8 mouse cellular contexts compared by ENCODE assay signal in genomic region chr8:91966891-91967370, GRCm38 (mm10).
A peak's percentile ranks its signal among the peaks of the same experiment; 100 is the strongest.
DNase-seq lines count a peak whose midpoint lies in the region; ATAC-seq lines count a peak whose summit lies in the region.

No protein-coding gene starts in this region.

- H3K27ac ChIP-seq in intestine, embryonic 15.5 days, result no peak overlapping the region
- H3K27ac ChIP-seq in stomach, embryonic 16.5 days (ENCODE audit: low read length), result no peak overlapping the region

- H3K9ac ChIP-seq in intestine, embryonic 15.5 days, result no peak overlapping the region
- peak overlapping the region; percentile 8; the same call in 1 of the 2 replicates for H3K9ac ChIP-seq in stomach, embryonic 16.5 days (ENCODE audit: low read length)

- no peaks in the 10 kb centered on the region for H3K9me3 ChIP-seq in intestine, embryonic 15.5 days
- H3K9me3 ChIP-seq in stomach, embryonic 16.5 days (replicated peaks; ENCODE audit: control insufficient read depth, low read length), result no peaks in the 10 kb centered on the region

- no peak; the same call in 1 of the 2 replicates for ATAC-seq in intestine, embryonic 15.5 days
- peak; percentile 33; the same call in 1 of the 2 replicates for ATAC-seq in stomach, embryonic 16.5 days (ENCODE audit: insufficient read depth, low FRiP score)

- H3K4me1 ChIP-seq in intestine, embryonic 15.5 days (replicated peaks), result 0 out of 2 replicates have a peak, but pooled peaks cover 8% of the 10 kb centered on the region
- H3K4me1 ChIP-seq in stomach, embryonic 16.5 days (ENCODE audit: control insufficient read depth, insufficient read depth, low read length), result peaks cover 5% of the 10 kb centered on the region; the same call in 1 of the 2 replicates

- 0 out of 2 replicates have a peak overlapping the region, but pooled peaks have one; percentile 7 for H3K4me3 ChIP-seq in intestine, embryonic 15.5 days (replicated peaks)
- H3K4me3 ChIP-seq in stomach, embryonic 16.5 days (replicated peaks; ENCODE audit: low read length), result peak overlapping the region; percentile 14; the same call in 1 of the 2 replicates

- peak; percentile 54 for DNase-seq in ovary, postnatal 36 days (ENCODE audit: low spot score)
- no peak for DNase-seq in ovary, adult 18-20 months (ENCODE audit: low spot score)
- peak; percentile 54 to 85 for DNase-seq in heart, adult 18-20 months
- DNase-seq in lung, adult 18-20 months, result peak; percentile 44 to 65
- no peak for DNase-seq in spleen, adult 18-20 months
- no peak for DNase-seq in spleen, adult 12 weeks (ENCODE audit: low spot score)

- WGBS in intestine, embryonic 15.5 days, result 26% methylated on average over 19 of the region's 19 CpGs
- WGBS in stomach, embryonic 16.5 days, result 17% methylated on average over 19 of the region's 19 CpGs

- H3K27me3 ChIP-seq in intestine, embryonic 15.5 days (replicated peaks), result peaks cover 9% of the 10 kb centered on the region; the same call in 1 of the 2 replicates
- 0 out of 2 replicates have a peak, but pooled peaks cover 4% of the 10 kb centered on the region for H3K27me3 ChIP-seq in stomach, embryonic 16.5 days (ENCODE audit: control insufficient read depth, insufficient read depth, low read length)

- no peaks in the 10 kb centered on the region for H3K36me3 ChIP-seq in intestine, embryonic 15.5 days
- H3K36me3 ChIP-seq in stomach, embryonic 16.5 days (ENCODE audit: control insufficient read depth, insufficient read depth, low read length), result no peaks in the 10 kb centered on the region

- peak overlapping the region; percentile 49 for H3K4me2 ChIP-seq in intestine, embryonic 15.5 days (replicated peaks)
- H3K4me2 ChIP-seq in stomach, embryonic 16.5 days (ENCODE audit: low read depth, low read length), result peak overlapping the region; percentile 46

Comparison
In these comparisons a context has a peak if more than half of its experiments do, and no peak if none do; other contexts are left out.
1. DNase-seq: peak in ovary, postnatal 36 days (single experiment), heart, adult 18-20 months (2 of 2) and lung, adult 18-20 months (2 of 2); none in ovary, adult 18-20 months (single experiment), spleen, adult 18-20 months (0 of 2) and spleen, adult 12 weeks (single experiment).